Mouse (Mus musculus) forelimb bud, embryonic 11.5 days (tissue): ENCODE results near the gene Ogfod1.

Experiments
- DNase-seq: peaks from one replicate; pipeline ENCODE4 v3.0.0-alpha.2; 2012; ENCODE audit warnings: low read depth, low spot score

Ogfod1 gene

DNA sequence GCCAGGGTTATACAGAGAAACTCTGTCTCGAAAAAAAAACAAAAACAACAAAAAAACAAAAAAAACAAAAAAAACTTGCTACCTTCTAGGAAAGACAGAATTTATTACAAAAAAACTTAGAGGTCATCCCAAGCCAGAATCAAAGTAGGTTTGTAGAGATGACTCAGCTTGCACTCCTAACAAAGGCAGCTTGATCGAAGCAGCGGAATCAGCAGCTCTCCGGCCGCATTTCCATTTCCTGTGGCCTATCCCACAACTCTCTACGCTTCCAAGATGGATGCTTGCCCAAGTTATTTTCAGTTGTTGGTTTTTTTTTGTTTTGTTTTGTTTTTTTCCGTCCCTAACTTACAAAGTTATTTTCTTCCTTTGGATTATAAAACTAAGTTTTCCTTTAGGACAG lies 31.8 kb downstream of the Ogfod1 start:
- DNase-seq: no peak

DNA sequence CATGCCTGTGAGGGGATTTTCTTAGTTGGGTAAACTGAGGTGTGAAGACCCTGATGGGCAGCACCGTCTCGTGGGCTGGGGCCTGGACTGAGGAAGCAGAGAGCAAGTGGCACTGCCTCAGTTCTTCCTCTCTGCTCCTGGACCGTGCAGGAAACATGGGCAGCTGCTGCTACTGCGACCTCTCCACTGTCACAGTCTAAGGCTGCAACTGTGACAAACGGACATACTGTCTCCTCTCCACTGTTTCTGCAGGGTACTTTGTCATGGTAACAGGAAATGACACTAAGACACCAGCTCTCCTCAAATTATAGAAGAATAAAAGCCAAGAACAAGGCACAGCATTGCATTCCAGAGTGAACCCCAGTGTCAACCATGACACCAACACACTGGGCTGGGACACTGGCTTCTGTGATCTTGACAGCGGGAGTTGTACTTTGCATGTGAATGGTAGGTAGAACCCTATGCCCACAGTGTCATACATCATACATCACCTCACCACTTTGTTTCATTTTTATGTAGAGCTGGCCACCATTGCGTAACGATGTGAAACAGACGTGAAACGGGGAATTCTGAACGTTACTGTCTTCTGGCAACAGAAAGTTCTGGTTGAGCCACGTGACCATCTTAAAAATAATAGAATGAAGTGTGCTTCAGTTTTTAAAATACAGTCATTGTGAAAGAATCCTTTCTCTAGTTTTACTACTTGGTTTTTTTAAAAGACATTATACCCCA lies 39.6 kb downstream of the Ogfod1 start:
- DNase-seq: no peak

DNA sequence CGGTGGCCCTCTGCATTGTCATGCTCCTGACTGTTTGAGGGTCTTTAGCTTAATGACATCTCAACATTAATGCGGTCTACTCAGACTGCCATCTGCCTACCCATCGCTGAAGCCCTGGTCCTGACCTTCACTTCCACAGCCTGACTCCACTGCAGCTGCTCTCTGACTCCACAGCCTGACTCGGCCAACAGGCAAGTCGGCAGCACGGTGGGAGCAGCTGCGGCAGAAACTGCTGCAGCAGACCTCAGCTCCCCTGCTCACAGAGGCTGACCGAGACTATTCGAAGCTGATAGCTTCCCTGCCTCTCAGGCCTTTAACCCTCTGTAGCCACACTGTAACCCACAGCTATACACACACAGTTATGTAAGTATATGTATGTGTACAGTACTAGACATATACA lies 51.0 kb downstream of the Ogfod1 start:
- DNase-seq: no peak

DNA sequence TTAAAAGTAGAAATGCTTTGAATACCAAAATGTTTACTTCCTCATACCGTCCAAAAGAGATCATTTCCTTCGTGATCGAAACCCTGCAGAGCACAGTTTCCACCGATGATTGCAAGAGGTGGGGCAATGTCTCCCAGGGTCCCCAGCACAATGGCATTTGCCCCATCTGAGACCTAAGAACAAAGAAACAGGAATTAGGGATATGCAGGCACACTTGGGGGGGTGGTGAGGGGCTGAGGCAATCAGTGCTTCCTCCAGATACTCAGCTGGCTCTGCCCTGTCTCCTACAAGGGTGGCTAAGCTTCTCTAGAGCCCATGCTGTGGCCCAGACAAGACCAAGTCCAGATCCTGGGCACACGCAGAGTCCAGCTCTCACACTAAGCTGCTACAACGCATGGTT lies 52.7 kb downstream of the Ogfod1 start:
- DNase-seq: no peak

DNA sequence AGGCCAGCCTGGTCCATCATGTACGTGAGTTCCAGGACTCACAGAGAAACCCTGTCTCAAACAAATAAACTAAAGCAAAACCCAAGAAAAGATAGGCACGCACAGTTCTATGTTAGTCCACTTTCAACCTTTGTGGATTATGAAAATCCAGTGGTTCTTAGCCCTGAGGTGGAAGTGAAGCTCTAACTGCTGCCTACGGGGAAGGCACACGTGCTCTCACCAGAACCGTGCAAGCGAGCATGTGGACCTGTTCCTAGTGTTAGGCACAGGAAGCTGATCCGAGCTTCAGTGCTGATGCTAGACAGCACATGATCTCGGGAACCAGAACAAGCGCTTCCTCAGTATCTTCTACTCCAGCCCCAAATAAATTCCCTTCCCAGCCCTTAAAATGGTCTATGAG lies 55.9 kb downstream of the Ogfod1 start:
- no peak for DNase-seq

DNA sequence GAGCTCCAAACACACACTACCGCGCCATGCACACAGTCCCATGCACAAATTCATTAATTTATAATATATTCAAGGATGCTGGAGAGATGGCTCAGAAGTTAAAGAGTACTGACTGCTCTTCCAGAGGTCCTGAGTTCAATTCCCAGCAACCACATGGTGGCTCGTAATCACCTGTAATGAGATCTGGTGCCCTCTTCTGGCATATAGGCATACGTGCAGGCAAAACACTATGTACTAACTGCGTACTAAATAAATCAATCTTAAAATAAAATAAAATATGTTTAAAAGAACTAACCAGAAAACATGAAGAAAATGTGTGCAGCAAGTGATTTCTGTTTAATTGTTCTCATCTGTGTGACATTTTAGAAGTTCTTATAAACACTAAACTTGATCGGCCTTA lies 57.3 kb downstream of the Ogfod1 start:
- DNase-seq: no peak

DNA sequence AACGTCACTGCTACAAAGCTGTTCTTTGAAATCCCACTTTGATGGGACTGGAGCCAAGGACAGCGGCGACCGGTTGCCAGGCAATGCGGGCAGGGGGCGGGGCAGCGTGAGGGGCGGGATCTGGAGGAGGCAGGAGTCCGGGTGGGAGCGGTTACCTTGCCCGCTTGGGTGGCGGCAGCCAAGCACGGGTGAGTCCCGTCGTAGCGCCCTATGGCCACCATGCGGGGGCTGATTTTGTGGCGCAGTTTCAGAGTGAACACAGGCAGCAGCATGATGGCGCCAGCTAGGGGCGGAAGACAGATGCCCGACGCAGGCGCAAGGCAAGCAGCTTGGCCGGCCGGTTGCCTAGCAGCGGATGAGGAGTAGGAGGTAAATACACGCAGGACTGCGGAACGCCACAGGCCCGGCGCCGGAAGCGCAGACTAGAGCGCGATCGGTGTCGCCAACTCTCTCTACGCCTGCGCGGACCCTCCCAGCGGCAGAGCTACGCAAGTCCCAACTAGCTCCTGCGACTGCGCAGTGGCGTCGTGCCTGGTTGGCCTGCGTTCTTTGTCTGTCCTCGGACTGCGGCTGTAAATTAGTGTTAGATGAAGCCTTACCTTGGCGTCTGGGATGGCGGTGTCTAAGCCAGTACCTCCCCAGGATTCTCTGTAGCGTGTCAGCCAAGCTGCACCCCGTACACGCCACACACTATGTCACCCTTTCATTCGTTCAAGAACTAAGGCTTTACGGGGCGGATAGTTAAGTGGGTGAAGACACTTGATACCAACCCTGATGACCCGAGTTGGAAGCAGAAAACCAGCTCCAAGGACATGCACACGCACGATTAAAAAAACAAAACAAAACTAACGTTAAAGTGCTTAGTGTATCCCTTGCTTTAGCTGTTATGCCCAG lies 61.3 kb downstream of the Ogfod1 start, which contains the start of gene Bbs2:
Gene Bbs2, minus strand, starts transcription at position 848 of the 894 bp plus-strand sequence.
- DNase-seq: peak; percentile 99

DNA sequence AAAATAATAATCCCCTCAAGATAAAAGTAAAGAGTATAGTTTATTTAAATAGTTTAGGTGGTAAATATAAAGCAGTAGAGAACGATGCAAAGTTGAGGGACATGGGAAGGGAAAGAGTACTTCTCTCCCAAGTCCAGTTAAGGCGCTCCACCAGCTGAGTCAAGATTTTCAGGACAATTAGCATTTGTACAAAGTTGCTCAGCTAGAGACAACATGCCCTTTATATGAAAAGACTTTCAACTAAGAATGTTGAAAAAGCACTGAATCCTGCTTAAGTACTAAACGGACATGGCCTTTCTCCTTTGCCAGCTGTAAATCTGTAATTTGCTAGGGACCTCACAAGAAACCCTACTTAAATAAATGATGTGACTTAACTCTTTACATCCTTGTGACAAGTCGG lies 62.0 kb downstream of the Ogfod1 start:
- DNase-seq: peak; percentile 4

DNA sequence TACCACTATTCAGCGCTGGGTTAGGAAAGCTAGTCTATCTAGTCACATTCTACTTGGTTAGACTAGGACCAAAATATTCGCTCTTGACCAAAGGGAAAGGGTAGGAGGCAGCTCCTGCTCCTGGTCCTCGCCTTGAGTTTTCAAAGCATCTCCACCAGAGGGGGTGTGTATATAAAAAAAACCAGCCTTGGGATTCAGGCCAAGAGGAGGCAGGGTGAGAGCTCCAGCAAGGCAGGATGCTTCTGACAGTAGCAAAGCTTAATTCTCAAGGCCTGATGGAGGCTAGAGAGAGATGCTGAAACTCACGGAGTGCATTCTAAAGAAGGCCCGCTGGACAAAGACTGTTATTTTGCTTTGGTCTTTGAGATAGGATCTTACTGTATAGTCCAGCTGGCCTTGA lies 67.1 kb downstream of the Ogfod1 start:
- no peak for DNase-seq

DNA sequence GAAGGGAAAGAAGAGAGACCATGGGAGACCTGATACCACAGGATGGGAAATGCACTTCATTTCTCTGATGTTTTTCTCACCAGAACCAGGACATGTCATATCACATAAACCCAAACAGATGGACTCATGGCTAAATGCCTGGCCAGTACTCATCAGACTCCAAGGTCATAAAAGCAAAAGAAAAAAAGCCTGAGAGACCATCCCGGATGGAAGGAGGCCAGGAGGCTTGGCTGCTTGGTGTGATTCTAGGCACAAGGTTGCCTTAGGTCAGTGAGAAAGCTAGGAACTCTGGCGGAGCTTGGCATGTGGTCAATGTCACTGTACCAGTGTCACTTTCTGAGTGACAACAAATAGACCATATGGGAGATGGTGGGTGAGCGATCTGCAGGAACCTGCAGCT lies 70.9 kb downstream of the Ogfod1 start:
- DNase-seq: no peak

DNA sequence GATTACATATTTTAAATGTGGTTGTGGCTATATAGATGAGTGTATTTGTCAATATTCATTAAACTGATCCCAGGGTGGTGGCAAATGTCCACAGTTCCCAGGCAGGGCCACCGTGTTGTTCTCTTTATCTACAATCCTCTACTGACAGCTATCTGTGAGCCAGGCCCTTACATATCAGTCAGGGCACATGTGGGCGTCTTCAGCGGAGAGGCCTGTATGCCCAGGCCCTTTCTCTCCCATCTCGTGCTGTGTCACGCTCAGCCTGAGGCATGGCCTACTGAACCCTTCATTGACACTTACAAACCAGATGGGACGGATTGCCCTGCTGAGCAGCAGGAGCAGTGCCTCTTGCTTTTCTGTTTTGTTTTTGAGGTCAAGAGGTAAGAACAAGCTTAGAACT lies 72.4 kb downstream of the Ogfod1 start:
- no peak for DNase-seq

DNA sequence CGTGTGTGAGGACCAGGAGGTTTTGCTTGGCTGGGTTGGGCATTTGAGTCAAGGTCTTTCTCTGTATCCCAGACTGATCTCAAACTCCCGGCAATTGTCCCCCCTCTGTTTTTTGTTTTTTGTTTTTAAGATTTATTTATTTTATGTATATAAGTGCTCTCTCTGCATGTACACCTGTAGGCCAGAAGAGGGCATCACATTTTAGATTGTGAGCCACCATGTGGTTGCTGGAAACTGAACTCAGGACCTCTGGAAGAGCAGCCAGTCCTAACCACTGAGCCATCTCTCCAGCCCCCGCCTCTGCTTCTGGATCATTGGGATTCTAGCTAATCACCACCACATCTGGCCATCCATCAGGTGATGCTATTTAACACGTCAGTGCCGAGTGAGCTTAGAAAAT lies 72.8 kb downstream of the Ogfod1 start:
- DNase-seq: no peak

DNA sequence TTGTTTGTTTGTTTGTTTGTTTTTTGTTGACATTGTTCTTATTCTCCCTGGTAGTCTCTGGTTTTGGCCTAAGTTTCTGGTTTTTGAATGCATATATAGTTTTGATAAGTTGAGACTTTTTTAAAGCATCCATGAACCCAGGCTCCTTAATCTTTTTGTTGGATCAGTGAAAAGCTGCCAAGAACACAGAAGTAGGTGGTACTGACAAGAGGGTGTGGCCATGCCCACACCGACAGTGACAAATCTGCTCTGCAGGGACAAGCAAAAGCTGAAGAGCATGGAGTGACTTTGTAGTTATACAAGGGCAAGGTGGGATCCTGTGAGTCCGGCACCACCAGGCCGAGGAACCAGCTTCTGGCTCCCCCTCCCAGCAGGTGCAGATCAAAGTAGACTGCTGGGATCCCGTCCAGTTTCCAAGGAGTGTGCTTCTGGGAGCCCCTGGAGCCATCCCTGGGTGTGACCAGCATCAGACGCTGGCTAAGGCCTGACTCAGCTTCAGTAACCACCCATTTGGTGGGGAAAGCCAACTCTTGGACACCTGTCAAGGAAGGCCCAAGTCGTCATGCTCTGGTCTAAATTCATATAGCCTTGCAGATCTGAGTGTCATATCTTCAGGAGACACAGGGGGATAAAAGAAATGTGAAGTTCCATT lies 73.7 kb downstream of the Ogfod1 start:
- DNase-seq: no peak

DNA sequence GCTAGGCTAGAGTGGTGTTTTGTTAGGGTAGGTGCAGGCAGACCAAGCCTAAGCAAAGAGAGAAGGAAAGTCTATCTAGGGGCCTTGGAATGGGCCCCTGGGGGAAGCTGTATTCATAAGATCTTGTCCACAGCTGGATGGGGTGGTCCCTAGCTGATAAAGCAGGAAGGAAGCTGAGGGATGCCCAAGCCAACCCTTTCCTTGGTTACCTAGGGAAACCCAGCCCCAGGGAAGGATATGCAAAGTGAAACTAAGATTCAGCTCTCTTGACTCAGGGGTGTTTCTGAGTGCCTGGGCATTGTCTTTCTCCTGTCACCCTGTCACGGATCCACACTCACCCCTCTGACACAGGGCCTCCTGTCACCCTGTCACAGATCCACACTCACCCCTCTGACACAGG lies 76.4 kb downstream of the Ogfod1 start:
- no peak for DNase-seq

DNA sequence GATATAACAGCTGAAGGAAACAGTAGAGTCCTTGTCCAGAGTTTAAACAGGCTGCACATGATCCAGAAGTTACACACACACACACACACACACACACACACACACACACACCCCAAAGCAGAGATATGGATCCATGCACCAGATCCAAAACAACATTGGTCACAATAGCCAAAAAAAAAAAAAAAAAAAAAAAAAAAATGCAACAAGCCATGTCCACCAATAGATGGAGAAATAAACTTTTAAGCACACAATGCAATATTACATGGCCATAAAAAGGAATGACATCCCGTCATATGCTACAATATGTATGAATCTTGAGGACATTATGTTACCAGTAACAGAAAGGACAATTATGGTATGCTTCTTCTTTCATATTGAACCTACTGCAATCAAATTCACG lies 77.0 kb downstream of the Ogfod1 start:
- no peak for DNase-seq
